Comparison of ENCODE assay signal across 8 mouse cellular contexts in the genomic region with DNA sequence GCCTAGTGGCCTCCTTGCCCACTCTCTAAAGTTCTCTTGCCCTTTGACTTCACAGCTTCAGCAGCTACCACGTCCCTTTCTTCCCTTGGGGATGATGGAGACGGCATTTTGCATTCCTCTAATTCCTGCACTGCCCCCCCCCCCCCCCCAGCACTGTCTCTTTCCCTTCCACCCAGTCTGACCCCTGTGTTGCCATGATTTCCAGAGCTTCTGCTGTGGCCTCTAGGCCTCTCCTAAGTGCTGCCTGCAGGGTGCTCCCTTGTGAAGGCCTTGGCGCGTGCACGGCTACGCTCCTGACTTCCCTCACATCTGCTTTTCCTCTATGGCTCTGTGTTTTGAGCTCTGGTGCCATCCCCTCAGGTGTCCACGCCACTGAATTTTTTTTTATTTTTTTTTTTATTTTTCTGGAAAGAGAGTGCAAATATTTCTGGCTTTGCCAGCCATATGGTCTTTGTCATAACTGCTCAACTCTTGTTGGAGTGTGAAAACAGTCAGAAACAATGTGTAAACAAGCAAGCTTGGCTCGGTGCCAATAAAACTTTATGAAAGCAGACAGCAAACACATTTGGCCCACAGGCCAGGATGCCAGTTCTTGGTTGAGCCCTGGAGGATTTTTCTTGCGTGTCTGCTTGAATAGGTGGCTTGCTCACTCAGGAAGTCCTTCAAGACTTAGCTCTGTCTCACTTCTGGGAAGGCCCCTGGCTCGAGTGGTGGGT. TPM values are rescaled to one million over a fixed set of nuclear protein-coding genes. Genes with fewer than 3 reads are reported as not detected.
DNase-seq lines count a peak whose midpoint lies in the region; ATAC-seq lines count a peak whose summit lies in the region.

No protein-coding gene starts in this region.

- peak; percentile 28 for DNase-seq in hindbrain, embryonic 11.5 days (ENCODE audit: low spot score)
- DNase-seq in embryo, embryonic 10.5 days (ENCODE audit: low spot score): peak; percentile 29
- peak; percentile 60 for DNase-seq in lung, postnatal 36 days
- DNase-seq in left cerebral cortex, postnatal 25 days (ENCODE audit: low spot score in 2 of 2): no peak
- DNase-seq in heart, postnatal 25 days (ENCODE audit: low spot score): no peak
- DNase-seq in left cerebral cortex, adult 18-20 months (ENCODE audit: low spot score in 2 of 2): no peak

- no peak overlapping the region for H3K4me3 ChIP-seq in hindbrain, embryonic 11.5 days (ENCODE audit: low read depth, low read length)
- H3K4me3 ChIP-seq in hindbrain, embryonic 13.5 days: no peak overlapping the region
- H3K4me3 ChIP-seq in kidney, embryonic 16.5 days (ENCODE audit: low read length): no peak overlapping the region

- no peak for ATAC-seq in hindbrain, embryonic 11.5 days (ENCODE audit: low FRiP score)
- ATAC-seq in hindbrain, embryonic 13.5 days (ENCODE audit: low FRiP score): no peak
- peak; percentile 63; the same call in 1 of the 2 replicates for ATAC-seq in kidney, embryonic 16.5 days (ENCODE audit: low FRiP score, low TSS enrichment)

- intact Hi-C loops in left cerebral cortex, postnatal 25 days (cut with DNase I): no loop called here
- intact Hi-C loops in heart, postnatal 25 days (cut with DNase I): no loop called here

- peaks cover 2% of the 10 kb centered on the region; the same call in 1 of the 2 replicates for H3K4me1 ChIP-seq in hindbrain, embryonic 11.5 days (replicated peaks; ENCODE audit: control insufficient read depth, insufficient read depth, low read length)
- H3K4me1 ChIP-seq in hindbrain, embryonic 13.5 days (replicated peaks): peaks cover 29% of the 10 kb centered on the region
- peaks cover 35% of the 10 kb centered on the region for H3K4me1 ChIP-seq in kidney, embryonic 16.5 days (ENCODE audit: insufficient read depth, low read length)

- H3K36me3 ChIP-seq in hindbrain, embryonic 11.5 days (ENCODE audit: control insufficient read depth, insufficient read depth, low read length): no peaks in the 10 kb centered on the region
- peaks cover 10% of the 10 kb centered on the region for H3K36me3 ChIP-seq in hindbrain, embryonic 13.5 days
- H3K36me3 ChIP-seq in kidney, embryonic 16.5 days (ENCODE audit: insufficient read depth, low read length): peaks cover 4% of the 10 kb centered on the region; the same call in 1 of the 2 replicates

- no peak overlapping the region for H3K4me2 ChIP-seq in hindbrain, embryonic 11.5 days (replicated peaks; ENCODE audit: low read depth, low read length)
- no peak overlapping the region for H3K4me2 ChIP-seq in hindbrain, embryonic 13.5 days
- no peak overlapping the region for H3K4me2 ChIP-seq in kidney, embryonic 16.5 days (replicated peaks; ENCODE audit: low read depth, low read length)

- 60% methylated on average over 10 of the region's 10 CpGs for WGBS in hindbrain, embryonic 11.5 days
- 62% methylated on average over 10 of the region's 10 CpGs for WGBS in hindbrain, embryonic 13.5 days
- 47% methylated on average over 10 of the region's 10 CpGs for WGBS in kidney, embryonic 16.5 days

- H3K27ac ChIP-seq in hindbrain, embryonic 11.5 days (ENCODE audit: low read depth, low read length): no peak overlapping the region
- H3K27ac ChIP-seq in hindbrain, embryonic 13.5 days: no peak overlapping the region
- H3K27ac ChIP-seq in kidney, embryonic 16.5 days (ENCODE audit: low read length): peak overlapping the region; percentile 74

- no peaks in the 10 kb centered on the region for H3K9me3 ChIP-seq in hindbrain, embryonic 11.5 days (ENCODE audit: control insufficient read depth, low read length)
- no peaks in the 10 kb centered on the region for H3K9me3 ChIP-seq in hindbrain, embryonic 13.5 days
- no peaks in the 10 kb centered on the region for H3K9me3 ChIP-seq in kidney, embryonic 16.5 days (ENCODE audit: low read length)

- H3K27me3 ChIP-seq in hindbrain, embryonic 11.5 days (ENCODE audit: control insufficient read depth, insufficient read depth, low read length): no peaks in the 10 kb centered on the region
- H3K27me3 ChIP-seq in hindbrain, embryonic 13.5 days: 0 out of 2 replicates have a peak, but pooled peaks cover 3% of the 10 kb centered on the region
- H3K27me3 ChIP-seq in kidney, embryonic 16.5 days (ENCODE audit: insufficient read depth, low read length): no peaks in the 10 kb centered on the region

- H3K9ac ChIP-seq in hindbrain, embryonic 11.5 days (ENCODE audit: low read depth, low read length): no peak overlapping the region
- no peak overlapping the region for H3K9ac ChIP-seq in hindbrain, embryonic 13.5 days
- no peak overlapping the region for H3K9ac ChIP-seq in kidney, embryonic 16.5 days (replicated peaks; ENCODE audit: low read length)

RNA-seq across cellular contexts. Expression of a gene that starts 40.6 kb away (rescaled TPM):
- 5.5 and 6.2 TPM in 2 replicates for polyA plus RNA-seq in hindbrain, embryonic 11.5 days (2014; fragmentation: Nextera tagmentation; extraction: Ambion mirVana)
- polyA plus RNA-seq in hindbrain, embryonic 13.5 days (2015; fragmentation: Nextera tagmentation; extraction: Ambion mirVana): 6.1 and 6.5 TPM in 2 replicates
- 7.1 and 7.8 TPM in 2 replicates for polyA plus RNA-seq in kidney, embryonic 16.5 days (2015; fragmentation: Nextera tagmentation; extraction: Ambion mirVana)
- total RNA-seq in left cerebral cortex, postnatal 25 days (2021): 10 to 100 TPM in 1 of 2 experiments, 1 to 10 TPM in 1; 9.3 to 10.2 TPM
- total RNA-seq in heart, postnatal 25 days (2021): 1 to 10 TPM; 3.6 to 4.0 TPM
- 1 to 10 TPM; 8.0 to 8.6 TPM for total RNA-seq in left cerebral cortex, adult 18-20 months (2021)

RNA-seq across cellular contexts. Expression of a gene that starts 40.9 kb away (rescaled TPM):
- 17.2 and 20.7 TPM in 2 replicates for polyA plus RNA-seq in hindbrain, embryonic 11.5 days (2014; fragmentation: Nextera tagmentation; extraction: Ambion mirVana)
- polyA plus RNA-seq in hindbrain, embryonic 13.5 days (2015; fragmentation: Nextera tagmentation; extraction: Ambion mirVana): 9.0 and 10.3 TPM in 2 replicates
- polyA plus RNA-seq in kidney, embryonic 16.5 days (2015; fragmentation: Nextera tagmentation; extraction: Ambion mirVana): 14.0 and 15.7 TPM in 2 replicates
- 1 to 10 TPM; 4.5 to 4.6 TPM for total RNA-seq in left cerebral cortex, postnatal 25 days (2021)
- total RNA-seq in heart, postnatal 25 days (2021): 1 to 10 TPM; 1.6 to 2.3 TPM
- 1 to 10 TPM; 3.2 to 3.7 TPM for total RNA-seq in left cerebral cortex, adult 18-20 months (2021)

Comparison
In these comparisons a context has a peak if more than half of its experiments do, and no peak if none do; other contexts are left out.
1. DNase-seq: peak in hindbrain, embryonic 11.5 days (single experiment), embryo, embryonic 10.5 days (single experiment) and lung, postnatal 36 days (single experiment); none in left cerebral cortex, postnatal 25 days (0 of 2), heart, postnatal 25 days (single experiment) and left cerebral cortex, adult 18-20 months (0 of 2).